Mouse (Mus musculus) A20 (cell line): ENCODE data around the gene Vwc2l.

Source experiments
- DNase-seq: peaks from one replicate; pipeline ENCODE4 v3.0.0-alpha.2; 2011; ENCODE audit warnings: low read depth, low spot score

Gene Vwc2l

DNA sequence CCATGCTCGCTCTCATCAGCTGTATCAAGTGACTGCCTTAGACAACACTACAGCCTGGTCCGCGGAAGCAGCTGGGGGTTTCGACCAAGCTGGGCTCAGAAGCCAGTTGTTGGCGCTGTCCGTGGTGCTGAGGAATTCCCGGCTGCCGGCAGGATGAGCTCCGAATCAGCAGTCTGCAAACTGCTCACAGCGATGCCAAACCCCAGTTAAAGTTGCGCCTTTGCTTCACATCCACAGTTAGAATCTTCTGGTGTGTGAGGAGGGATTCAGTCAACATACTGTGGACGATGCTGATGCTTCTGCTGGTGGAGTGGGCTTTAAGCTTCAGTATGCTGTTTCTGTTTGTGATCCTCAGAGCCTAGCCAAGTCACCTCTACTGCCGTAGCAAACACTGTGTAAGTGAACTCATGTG, at the start of gene Vwc2l:
Gene Vwc2l, plus strand, starts transcription at position 61 of the 412 bp plus-strand sequence.
- DNase-seq, result no peak

GRCm38 (mm10) chr1:70692529-70692928, 33.0 kb upstream of the Vwc2l start:
- no peak for DNase-seq

DNA sequence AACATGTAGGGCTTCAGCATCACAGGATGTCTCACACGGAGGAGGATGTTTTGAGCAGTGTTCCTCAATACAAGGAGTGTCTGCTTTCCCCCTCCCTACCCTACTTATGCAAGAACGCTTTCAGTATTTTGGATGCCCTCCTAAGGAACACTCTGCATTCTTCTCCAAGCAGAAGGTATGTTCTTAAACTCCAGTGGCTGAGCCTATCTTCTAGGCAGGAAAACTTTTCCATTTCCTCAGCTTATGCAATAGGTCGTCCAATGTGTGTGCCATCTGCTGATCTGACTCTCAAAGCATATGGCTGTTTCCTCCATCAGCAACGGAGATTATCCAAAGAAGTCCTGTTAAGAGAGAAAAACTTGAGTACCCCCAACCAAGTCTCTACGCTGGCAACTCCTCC, 25.2 kb upstream of the Vwc2l start:
- DNase-seq, result no peak

GRCm38 (mm10) chr1:70703934-70704333, 21.6 kb upstream of the Vwc2l start:
- no peak for DNase-seq

- no peak for DNase-seq
Observed at GRCm38 (mm10) chr1:70705821-70706220, 19.7 kb upstream of the Vwc2l start.

DNA sequence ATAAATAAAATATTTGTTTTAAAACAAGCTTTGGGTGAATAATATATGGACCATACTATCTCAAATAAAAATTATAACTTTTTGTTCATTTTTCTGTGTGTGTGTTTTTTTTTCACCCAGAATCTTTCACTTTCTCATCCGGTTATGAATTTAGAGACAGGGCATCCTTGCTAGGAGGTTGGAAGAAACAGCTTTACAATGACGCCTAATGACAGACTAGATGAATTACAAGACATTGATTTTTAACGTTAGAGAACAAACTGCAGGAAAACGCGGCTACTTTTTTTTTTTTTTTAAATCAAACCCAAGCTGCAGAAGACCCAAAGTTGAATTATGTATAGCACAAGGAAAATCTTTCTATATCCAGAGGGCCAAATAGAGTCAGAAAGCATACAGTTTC, 470 bp upstream of the Vwc2l start:
- DNase-seq, result no peak

DNA sequence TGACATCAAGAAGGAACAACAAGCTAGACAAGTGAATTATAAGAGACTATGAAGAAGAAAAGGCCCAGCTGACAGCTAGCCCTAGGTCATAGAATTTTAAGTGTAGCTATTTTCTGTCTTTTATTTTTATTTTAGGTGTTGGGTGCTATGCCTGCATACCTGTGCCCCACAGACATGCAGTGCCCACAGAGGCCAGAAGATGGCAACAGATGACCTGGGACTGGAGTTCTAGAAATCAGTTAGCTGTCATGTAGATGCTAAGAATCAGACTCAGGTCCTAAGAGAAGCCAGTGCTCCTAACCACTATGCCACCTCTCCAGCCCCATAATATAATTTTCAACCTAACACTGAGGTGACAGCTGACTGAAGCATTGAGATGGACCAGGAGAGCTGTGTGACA, 61.6 kb downstream of the Vwc2l start:
- DNase-seq, result peak; percentile 36

DNA sequence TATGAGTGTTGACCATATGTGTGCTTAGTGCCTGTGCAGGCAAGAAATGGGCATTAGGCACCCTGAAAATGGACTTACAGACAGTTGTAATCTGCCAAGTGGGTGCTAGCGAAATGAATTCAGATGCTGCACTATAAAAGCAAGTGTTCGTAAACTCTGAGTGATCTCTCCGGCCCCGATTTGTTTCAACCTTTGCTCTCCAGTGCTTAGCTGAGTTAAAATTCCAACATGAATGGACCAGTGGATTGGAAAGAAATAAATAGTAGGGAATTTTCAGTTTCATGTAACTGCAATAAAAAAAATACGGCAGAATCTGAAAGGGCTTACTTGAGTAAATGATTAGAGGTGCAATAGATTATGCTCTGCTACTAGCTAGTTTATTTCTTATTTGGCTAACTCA, 66.1 kb downstream of the Vwc2l start:
- no peak for DNase-seq

DNA sequence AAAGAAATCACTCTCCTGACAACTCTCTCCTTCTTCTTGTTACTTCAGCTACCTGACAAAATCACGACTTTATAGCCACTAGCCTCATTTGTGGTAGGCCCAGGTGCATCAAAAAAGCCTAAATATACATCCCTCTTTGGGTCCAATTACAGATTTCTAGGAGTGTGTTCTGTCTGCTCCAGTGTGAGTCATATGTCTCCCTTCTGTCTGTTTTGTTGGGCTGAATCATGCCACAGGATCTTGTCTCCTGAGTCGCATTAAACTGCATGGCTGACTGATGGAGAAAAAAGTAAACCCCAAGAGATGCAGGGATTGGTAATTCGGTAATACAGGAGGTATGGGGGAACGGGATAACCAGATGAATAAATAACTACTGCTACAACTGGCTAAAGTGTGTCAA, 69.6 kb downstream of the Vwc2l start:
- DNase-seq, result no peak

GRCm38 (mm10) chr1:70803401-70803800, 77.9 kb downstream of the Vwc2l start:
- DNase-seq, result no peak

- DNase-seq, result no peak
Observed at GRCm38 (mm10) chr1:70823111-70823510, 97.6 kb downstream of the Vwc2l start.

DNA sequence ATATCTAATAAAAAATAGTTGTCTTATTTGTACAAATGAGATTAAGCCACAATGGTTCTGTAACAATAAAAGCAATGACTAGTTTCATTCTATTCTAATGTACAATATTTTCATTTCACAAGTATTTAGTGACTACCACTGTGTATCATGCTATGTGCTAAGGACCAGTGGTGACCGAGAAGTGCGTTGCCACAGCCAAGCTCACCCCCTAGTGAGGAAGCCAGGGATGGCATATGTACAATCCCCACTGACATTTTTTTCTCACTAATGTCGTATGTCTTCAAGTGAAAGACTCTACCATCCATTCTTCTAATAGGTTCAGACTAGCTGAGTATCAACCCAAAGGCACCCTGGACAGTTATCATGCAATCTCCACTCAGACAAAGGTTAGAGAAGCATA, 107.7 kb downstream of the Vwc2l start:
- DNase-seq, result no peak

DNA sequence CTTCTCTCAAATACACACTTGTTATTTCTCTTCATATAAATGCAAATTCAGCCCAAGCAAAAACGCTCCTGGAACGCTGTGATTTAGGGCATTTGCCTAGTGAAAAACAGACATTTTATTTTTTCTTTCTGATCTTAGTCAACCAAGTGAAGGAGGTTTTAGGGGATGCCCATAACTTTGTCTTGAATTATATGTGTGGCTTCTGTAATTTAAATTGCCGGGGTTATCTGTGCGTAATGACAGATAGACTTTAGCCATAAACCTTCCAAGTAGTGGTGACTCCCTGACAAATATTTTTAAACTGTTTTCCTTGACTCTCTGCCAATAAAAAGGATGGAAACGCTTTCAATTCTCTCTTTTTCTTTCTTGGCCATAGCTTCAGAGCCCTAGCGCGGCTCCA, 116.7 kb downstream of the Vwc2l start:
- no peak for DNase-seq

DNA sequence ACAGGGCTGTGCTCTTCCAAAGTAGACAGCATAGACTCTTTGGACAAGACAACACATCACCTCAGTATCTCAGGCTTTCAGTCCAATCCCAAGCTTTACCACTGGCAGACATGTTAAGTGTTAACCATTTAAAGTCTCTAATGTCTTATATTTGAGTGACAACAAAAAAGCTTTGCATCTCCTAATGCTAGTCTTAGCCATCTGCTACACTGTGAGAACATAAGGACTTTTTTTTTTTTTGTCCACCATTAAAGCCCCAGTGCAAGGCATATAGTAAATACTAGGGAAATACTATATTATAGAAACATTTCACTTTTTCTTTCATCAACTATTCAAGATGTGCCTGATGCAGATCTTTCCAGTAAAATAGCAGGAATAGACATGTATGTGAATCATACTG, 119.8 kb downstream of the Vwc2l start:
- no peak for DNase-seq

DNA sequence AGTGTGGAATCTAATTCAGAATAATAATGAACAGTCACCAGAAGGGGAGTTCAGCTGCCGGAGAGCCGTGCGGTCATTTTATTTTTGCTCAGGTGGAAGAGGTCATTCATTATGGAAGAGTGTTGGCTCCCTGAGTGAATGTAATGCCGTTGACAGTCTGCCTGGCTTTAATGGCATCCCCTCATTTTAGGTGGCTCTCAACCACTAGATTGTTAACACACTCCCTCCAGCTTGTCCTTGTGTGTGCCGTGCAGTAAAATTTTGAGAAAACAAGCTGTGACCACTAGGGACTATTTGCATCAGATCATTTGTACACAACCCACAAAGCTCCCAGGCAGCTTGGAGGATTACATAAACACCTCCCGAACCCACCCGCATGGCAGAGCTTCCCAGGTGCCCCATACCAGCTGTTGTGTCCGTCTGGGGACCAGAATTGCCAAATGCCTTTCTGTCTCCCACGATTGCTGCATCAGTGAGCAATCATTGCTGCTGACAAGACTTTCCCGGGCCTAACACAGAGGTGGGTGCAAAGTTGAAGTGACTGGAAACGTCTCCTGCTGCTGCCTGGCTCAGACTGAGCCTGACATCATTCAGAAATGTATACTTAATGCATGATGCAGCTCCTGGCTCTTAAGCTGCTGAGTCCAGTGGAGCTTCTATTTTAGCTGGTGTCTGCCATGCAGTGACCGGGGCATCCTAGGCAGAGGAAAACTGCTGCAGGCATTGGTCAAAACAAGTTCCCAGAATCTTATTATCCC, 126.3 kb downstream of the Vwc2l start:
- DNase-seq, result no peak

DNA sequence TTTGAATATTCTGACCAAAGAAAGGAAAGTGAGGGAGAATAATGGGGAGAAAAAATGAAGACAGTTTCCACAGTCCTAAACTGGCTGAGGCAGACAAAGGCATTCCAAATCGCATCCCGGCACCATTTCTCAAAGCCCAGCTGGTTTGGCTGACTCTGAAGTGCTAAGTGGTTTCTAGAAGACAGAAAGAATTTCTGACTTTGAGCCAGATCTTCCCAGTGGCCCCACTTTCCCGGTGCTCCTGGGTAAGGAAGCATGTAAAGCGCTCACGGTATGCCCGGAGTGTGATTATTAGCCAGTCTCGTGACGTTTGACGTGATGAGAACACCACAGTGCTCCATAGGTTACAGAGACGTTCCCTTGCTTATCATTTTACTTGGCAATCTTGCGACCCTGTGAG, 127.9 kb downstream of the Vwc2l start:
- DNase-seq, result no peak

DNA sequence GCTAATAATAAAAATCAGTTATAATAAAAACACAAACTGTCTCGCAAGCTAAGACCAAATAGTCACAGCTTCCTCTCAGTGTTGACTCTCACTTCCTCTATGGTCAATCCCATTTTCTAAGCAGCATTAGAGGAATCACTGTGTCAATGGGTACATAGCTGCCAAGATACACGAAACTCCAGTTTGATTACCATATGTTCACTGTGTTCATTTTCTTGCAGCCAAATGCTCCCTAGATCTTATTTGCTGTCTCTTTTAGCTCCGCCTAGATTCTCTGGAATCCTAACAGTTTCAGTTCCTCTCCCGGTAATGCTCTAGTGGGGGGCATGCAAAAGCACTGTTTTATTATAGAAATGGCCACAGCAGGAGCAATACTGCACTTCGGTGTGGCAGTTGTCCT, 130.4 kb downstream of the Vwc2l start:
- DNase-seq, result peak; percentile 85

DNA sequence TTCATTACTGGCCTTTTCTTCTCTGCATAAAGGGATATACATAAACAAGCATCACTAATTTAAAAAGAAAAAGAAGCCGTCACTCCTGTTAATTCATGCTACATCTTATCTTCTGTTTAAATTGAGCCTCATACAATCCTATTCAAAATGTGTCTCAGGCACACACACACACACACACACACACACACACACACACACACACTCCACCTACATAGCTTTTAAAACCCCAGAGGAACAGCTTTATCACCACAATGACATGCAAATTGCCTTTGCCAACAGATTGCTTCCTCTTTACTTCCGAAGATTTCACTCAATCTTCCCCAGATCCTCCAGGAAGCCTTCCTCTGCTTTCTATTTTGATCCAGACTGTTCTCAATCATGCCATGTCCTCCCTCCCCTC, 136.2 kb downstream of the Vwc2l start:
- peak; percentile 13 for DNase-seq

DNA sequence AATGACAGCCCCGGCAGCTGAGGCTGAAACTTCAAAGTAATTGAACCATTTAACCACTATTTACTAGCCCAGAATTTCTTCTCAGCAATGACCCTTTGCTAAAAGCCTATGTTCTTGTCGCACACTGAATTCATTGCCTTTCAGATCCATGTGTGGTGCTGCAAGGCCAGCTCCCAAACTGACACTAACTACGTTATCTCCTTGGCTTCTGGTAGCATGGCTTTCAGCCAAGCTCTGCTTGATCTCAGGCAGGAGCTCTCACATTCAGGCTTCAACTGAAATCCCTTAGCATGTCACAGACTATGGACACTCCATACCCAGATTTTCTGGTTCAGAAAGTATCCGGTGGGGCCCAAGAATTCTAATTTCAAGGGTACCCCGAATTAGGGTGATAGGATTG, 140.6 kb downstream of the Vwc2l start:
- DNase-seq, result no peak

GRCm38 (mm10) chr1:70880496-70880895, 155.0 kb downstream of the Vwc2l start:
- DNase-seq, result no peak

DNA sequence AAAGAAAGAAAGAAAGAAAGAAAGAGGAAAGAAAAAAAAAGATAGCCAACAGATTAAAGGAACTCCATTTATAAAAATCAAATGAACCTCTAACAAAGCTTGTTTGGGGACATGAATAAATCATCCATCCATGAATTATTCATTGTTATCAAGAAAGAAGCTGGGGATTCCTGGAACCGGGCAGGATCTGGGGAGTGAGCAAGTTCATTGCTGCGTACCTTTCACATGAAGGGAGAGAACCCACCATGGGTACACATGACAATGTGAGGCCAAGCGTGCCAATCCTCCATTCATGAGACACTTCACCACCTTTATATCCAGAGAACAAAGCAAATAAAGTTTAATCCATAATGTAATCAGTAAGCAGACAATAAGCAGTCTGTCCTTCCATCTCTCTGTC, 155.8 kb downstream of the Vwc2l start:
- DNase-seq, result no peak

- no peak for DNase-seq
Observed at GRCm38 (mm10) chr1:70884156-70884555, 158.6 kb downstream of the Vwc2l start.

GRCm38 (mm10) chr1:70902311-70902710, 176.8 kb downstream of the Vwc2l start:
- DNase-seq, result no peak

- DNase-seq, result no peak
Observed at GRCm38 (mm10) chr1:70907366-70907765, 181.9 kb downstream of the Vwc2l start.
